Mouse (Mus musculus) embryonic facial prominence, embryonic 15.5 days (tissue): Measurements from ENCODE around the gene Adamtsl3. TPM values are rescaled to one million over a fixed set of nuclear protein-coding genes. Genes with fewer than 3 reads are reported as not detected.

Experiments used
- ATAC-seq: fragments of 200-750 bp; cut with Nextera tagmentation; 2 replicates; pipeline ENCODE4 v1.8.0; 2017; ENCODE audit warnings: low read depth, moderate TSS enrichment; ENCODE audit not compliant: insufficient number of reproducible peaks, low FRiP score, low TSS enrichment
- H3K27ac ChIP-seq: fragments of 300-500 bp; sonication (generic); replicated peaks from 2 replicates; pipeline ENCODE4 v1.5.1; 2015; ENCODE audit warnings: mild to moderate bottlenecking, inconsistent platforms
- H3K27me3 ChIP-seq: fragments of 300-500 bp; sonication (generic); 2 replicates; pipeline ENCODE4 v1.6.1; 2015; ENCODE audit warnings: inconsistent platforms
- H3K36me3 ChIP-seq: fragments of 300-500 bp; sonication (generic); 2 replicates; pipeline ENCODE4 v1.6.1; 2015; ENCODE audit warnings: mild to moderate bottlenecking, inconsistent platforms
- H3K4me1 ChIP-seq: fragments of 300-500 bp; sonication (generic); 2 replicates; pipeline ENCODE4 v1.6.1; 2015; ENCODE audit warnings: inconsistent platforms
- H3K4me2 ChIP-seq: fragments of 300-500 bp; sonication (generic); replicated peaks from 2 replicates; pipeline ENCODE4 v1.6.1; 2015; ENCODE audit warnings: mild to moderate bottlenecking, inconsistent platforms
- H3K4me3 ChIP-seq: fragments of 300-500 bp; sonication (generic); replicated peaks from 2 replicates; pipeline ENCODE4 v1.5.1; 2015; ENCODE audit warnings: mild to moderate bottlenecking, inconsistent platforms
- H3K9ac ChIP-seq: fragments of 300-500 bp; sonication (generic); 2 replicates; pipeline ENCODE4 v1.6.1; 2015; ENCODE audit warnings: inconsistent platforms
- H3K9me3 ChIP-seq: fragments of 300-500 bp; sonication (generic); replicated peaks from 2 replicates; pipeline ENCODE4 v1.6.1; 2016; ENCODE audit warnings: inconsistent platforms
- WGBS: fragments of 180-500 bp; shearing (Covaris S2); methylation state at CpG from one replicate; pipeline ENCODE4 v1.1.7; 2015; 5-methylcytosine and 5-hydroxymethylcytosine counted together
- polyA plus RNA-seq: library from polyadenylated mRNA; unstranded; fragments of >200 nt; fragmentation: Nextera tagmentation; extraction: Ambion mirVana; gene quantifications from 2 replicates; pipeline ENCODE4 v1.2.1, GENCODE M21; 2015

The Adamtsl3 gene
- polyA plus RNA-seq, 1 experiment from 2014 or later, result 3.4 TPM

- ATAC-seq, result no peak
- Histone ChIP-seq H3K4me3 (no peak overlapping the region), H3K36me3 (no peaks in the 10 kb centered on the region), H3K4me1 (peaks cover 16% of the 10 kb centered on the region; the same call in 1 of the 2 replicates), H3K4me2 (no peak overlapping the region), H3K27me3 (peaks cover 5% of the 10 kb centered on the region; the same call in 1 of the 2 replicates), H3K9me3 (no peaks in the 10 kb centered on the region), H3K9ac (no peak overlapping the region), H3K27ac (no peak overlapping the region)
- 56% methylated on average over 3 of the region's 3 CpGs for WGBS
These were observed 87.1 kb downstream of the Adamtsl3 start for GRCm38 (mm10) chr7:82422561-82422960.

- H3K27ac ChIP-seq, result no peak overlapping the region
- H3K9ac ChIP-seq, result no peak overlapping the region
- no peaks in the 10 kb centered on the region for H3K9me3 ChIP-seq
- 88% methylated on average over 2 of the region's 2 CpGs for WGBS
- peaks cover 5% of the 10 kb centered on the region; the same call in 1 of the 2 replicates for H3K27me3 ChIP-seq
- ATAC-seq, result no peak
- no peaks in the 10 kb centered on the region for H3K36me3 ChIP-seq
- peaks cover 16% of the 10 kb centered on the region; the same call in 1 of the 2 replicates for H3K4me1 ChIP-seq
- H3K4me2 ChIP-seq, result no peak overlapping the region
- H3K4me3 ChIP-seq, result no peak overlapping the region
These were observed 88.1 kb downstream of the Adamtsl3 start for GRCm38 (mm10) chr7:82423602-82424001.

- 59% methylated on average over 1 of the region's 1 CpGs for WGBS
- H3K9me3 ChIP-seq, result no peaks in the 10 kb centered on the region
- no peaks in the 10 kb centered on the region for H3K36me3 ChIP-seq
- H3K4me1 ChIP-seq, result peaks cover 16% of the 10 kb centered on the region; the same call in 1 of the 2 replicates
- H3K9ac ChIP-seq, result no peak overlapping the region
- no peak for ATAC-seq
- H3K27me3 ChIP-seq, result peaks cover 5% of the 10 kb centered on the region; the same call in 1 of the 2 replicates
- no peak overlapping the region for H3K27ac ChIP-seq
- H3K4me2 ChIP-seq, result no peak overlapping the region
- H3K4me3 ChIP-seq, result no peak overlapping the region
These were observed 88.8 kb downstream of the Adamtsl3 start for GRCm38 (mm10) chr7:82424281-82424680.

GRCm38 (mm10) chr7:82425374-82425773, 89.9 kb downstream of the Adamtsl3 start:
- Histone ChIP-seq H3K4me3 (peak overlapping the region; percentile 10; the same call in 1 of the 2 replicates), H3K27ac (no peak overlapping the region)
- ATAC-seq, result no peak

GRCm38 (mm10) chr7:82429447-82429846, 94.0 kb downstream of the Adamtsl3 start:
- Histone ChIP-seq H3K36me3 (no peaks in the 10 kb centered on the region), H3K4me2 (no peak overlapping the region), H3K27me3 (no peaks in the 10 kb centered on the region), H3K27ac (no peak overlapping the region), H3K4me3 (no peak overlapping the region), H3K9ac (no peak overlapping the region), H3K9me3 (no peaks in the 10 kb centered on the region), H3K4me1 (peaks cover 12% of the 10 kb centered on the region; the same call in 1 of the 2 replicates)
- ATAC-seq, result no peak
- 73% methylated on average over 4 of the region's 4 CpGs for WGBS

More at GRCm38 (mm10) chr7:82425374-82425773, 89.9 kb downstream of the Adamtsl3 start:
- Histone ChIP-seq H3K9me3 (no peaks in the 10 kb centered on the region), H3K4me1 (peaks cover 16% of the 10 kb centered on the region; the same call in 1 of the 2 replicates), H3K9ac (no peak overlapping the region), H3K36me3 (no peaks in the 10 kb centered on the region), H3K4me2 (peak overlapping the region; percentile 34), H3K27me3 (peaks cover 5% of the 10 kb centered on the region; the same call in 1 of the 2 replicates)
- 26% methylated on average over 11 of the region's 11 CpGs for WGBS

- H3K9ac ChIP-seq, result no peak overlapping the region
- no peak overlapping the region for H3K4me2 ChIP-seq
- H3K36me3 ChIP-seq, result no peaks in the 10 kb centered on the region
- no peaks in the 10 kb centered on the region for H3K9me3 ChIP-seq
- H3K27ac ChIP-seq, result no peak overlapping the region
- H3K27me3 ChIP-seq, result no peaks in the 10 kb centered on the region
- no peaks in the 10 kb centered on the region for H3K4me1 ChIP-seq
- no peak for ATAC-seq
- 52% methylated on average over 2 of the region's 2 CpGs for WGBS
- no peak overlapping the region for H3K4me3 ChIP-seq
These were observed 96.1 kb downstream of the Adamtsl3 start for GRCm38 (mm10) chr7:82431572-82431971.

- 86% methylated on average over 2 of the region's 2 CpGs for WGBS
- H3K27me3 ChIP-seq, result no peaks in the 10 kb centered on the region
- H3K9me3 ChIP-seq, result no peaks in the 10 kb centered on the region
- no peak overlapping the region for H3K4me3 ChIP-seq
- H3K27ac ChIP-seq, result no peak overlapping the region
- H3K9ac ChIP-seq, result no peak overlapping the region
- H3K4me2 ChIP-seq, result no peak overlapping the region
- no peak for ATAC-seq
- no peaks in the 10 kb centered on the region for H3K4me1 ChIP-seq
- no peaks in the 10 kb centered on the region for H3K36me3 ChIP-seq
These were observed 97.7 kb downstream of the Adamtsl3 start for GRCm38 (mm10) chr7:82433226-82433625.

- no peaks in the 10 kb centered on the region for H3K4me1 ChIP-seq
- H3K36me3 ChIP-seq, result no peaks in the 10 kb centered on the region
- no peak overlapping the region for H3K9ac ChIP-seq
- no peak overlapping the region for H3K4me3 ChIP-seq
- H3K4me2 ChIP-seq, result no peak overlapping the region
- H3K27ac ChIP-seq, result no peak overlapping the region
- 47% methylated on average over 2 of the region's 2 CpGs for WGBS
- H3K9me3 ChIP-seq, result no peaks in the 10 kb centered on the region
- no peaks in the 10 kb centered on the region for H3K27me3 ChIP-seq
- ATAC-seq, result no peak
These were observed 122.9 kb downstream of the Adamtsl3 start for GRCm38 (mm10) chr7:82458376-82458775.

- no peak overlapping the region for H3K9ac ChIP-seq
- H3K36me3 ChIP-seq, result no peaks in the 10 kb centered on the region
- no peak overlapping the region for H3K27ac ChIP-seq
- ATAC-seq, result no peak
- no peaks in the 10 kb centered on the region for H3K4me1 ChIP-seq
- no peaks in the 10 kb centered on the region for H3K27me3 ChIP-seq
- WGBS, result 71% methylated on average over 10 of the region's 10 CpGs
- no peak overlapping the region for H3K4me3 ChIP-seq
- no peak overlapping the region for H3K4me2 ChIP-seq
- H3K9me3 ChIP-seq, result no peaks in the 10 kb centered on the region
These were observed 127.5 kb downstream of the Adamtsl3 start for GRCm38 (mm10) chr7:82462921-82463523.

GRCm38 (mm10) chr7:82464364-82464763, 128.9 kb downstream of the Adamtsl3 start:
- Histone ChIP-seq H3K27ac (no peak overlapping the region), H3K9ac (no peak overlapping the region), H3K27me3 (no peaks in the 10 kb centered on the region), H3K4me1 (no peaks in the 10 kb centered on the region), H3K36me3 (no peaks in the 10 kb centered on the region), H3K4me2 (no peak overlapping the region), H3K9me3 (no peaks in the 10 kb centered on the region), H3K4me3 (no peak overlapping the region)
- WGBS, result 70% methylated on average over 2 of the region's 2 CpGs
- ATAC-seq, result no peak

- no peak for ATAC-seq
- Histone ChIP-seq H3K27me3 (no peaks in the 10 kb centered on the region), H3K9me3 (no peaks in the 10 kb centered on the region), H3K4me2 (no peak overlapping the region), H3K36me3 (no peaks in the 10 kb centered on the region), H3K4me3 (no peak overlapping the region), H3K9ac (no peak overlapping the region), H3K27ac (no peak overlapping the region), H3K4me1 (no peaks in the 10 kb centered on the region)
- WGBS, result 69% methylated on average over 6 of the region's 6 CpGs
These were observed 129.9 kb downstream of the Adamtsl3 start for GRCm38 (mm10) chr7:82465437-82465836.
